Mouse (Mus musculus) retina, postnatal 7 days (tissue): ENCODE measurements at regions not wholly inside any gene's neighbourhood (a gene's known extent, or its start where the extent isn't known, plus 50 kb on each side); places are given as distances from the start of the nearest gene placed in this dataset.
A peak's percentile ranks its signal among the peaks of the same experiment; 100 is the strongest.
"Not testable (repeated sequence)": the region's sequence is repeated elsewhere in the genome, so short reads cannot be mapped to it uniquely, and the experiment has no call there.

Experiments used
- DNase-seq: peaks from one replicate; pipeline ENCODE4 v3.0.0-alpha.2; 2012; ENCODE audit warnings: low read depth, low spot score

DNA sequence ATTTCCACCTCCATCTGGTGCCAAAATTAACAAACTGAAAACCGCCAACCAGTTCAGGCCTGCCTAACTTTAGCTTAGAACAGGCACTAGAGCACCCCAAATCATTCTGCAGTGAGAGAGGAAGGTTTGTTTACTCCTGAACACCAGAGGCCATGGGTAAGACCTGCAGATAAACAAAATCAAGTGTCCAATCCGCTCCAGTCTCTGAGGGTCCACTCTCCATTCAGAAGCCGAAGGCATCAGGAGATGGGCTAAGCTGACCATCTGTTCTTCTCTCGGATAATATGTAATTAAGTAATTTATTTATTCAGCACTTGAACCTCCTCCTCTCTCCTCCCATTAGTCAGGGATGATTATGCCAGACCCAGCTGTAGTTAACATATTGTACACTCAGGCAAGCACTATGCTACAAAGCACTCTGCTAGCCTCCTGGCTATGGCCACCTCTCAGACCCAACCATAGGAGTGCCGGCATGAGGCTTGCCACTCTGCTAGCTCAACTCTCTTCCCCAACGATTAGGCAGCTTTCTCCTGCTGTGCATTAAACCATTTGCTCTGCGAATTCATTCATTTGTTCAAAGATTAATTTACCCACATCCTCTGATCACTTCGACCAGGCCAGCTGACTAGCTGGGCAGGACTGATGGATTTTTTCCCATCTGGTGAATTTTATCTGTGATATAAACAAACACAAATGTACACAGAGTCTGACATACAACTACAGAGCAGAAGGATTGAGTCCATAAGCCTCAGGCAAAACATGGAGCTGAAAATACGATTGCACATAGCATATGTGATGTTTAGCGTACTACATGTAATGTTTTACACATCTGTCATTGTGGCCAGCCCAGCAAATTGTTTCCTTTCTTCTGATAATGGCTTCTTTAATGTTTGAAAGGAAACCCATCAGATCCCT is 184.4 kb downstream of the Mat2b start:
- DNase-seq, result peak; percentile 23

DNA sequence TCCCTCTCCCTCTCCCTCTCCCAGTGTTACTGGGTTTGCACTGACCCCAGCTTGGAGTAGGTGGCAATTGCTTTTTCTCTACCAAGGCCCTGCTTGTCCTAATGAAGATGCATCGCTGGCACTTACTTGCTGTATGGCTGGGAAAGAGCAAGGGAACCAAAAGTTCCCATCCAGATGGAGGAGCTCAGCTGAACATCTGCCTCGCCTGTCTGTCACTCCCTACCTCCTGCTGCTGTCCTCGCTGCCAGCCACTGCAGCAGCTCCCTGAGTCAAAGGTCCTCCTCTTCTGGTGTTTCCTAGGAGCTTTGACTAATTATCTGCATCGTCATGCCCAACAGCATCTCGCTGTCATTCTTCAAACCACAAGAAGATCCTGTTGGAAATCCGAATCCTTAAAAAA is 203.4 kb downstream of the Mat2b start:
- DNase-seq, result no peak

DNA sequence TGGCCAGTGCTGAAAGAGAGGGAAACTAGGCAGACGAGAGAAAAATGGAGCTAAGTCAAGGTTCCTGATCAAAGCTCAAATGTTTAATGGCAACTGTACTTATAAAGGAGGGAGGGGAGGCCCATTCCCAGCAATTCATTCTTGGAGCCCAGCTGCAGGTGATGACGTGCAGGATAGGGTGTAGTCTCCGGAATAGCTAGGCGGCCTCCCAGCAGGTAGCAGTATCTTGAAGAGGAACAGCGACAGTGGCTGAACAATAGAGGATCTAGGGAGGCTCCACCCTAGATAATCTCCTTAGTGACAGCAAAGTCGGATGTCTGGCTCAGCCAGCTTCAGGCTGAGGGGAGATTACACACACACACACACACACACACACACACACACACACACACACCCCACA is 216.8 kb downstream of the Mat2b start:
- not testable (repeated sequence) for DNase-seq

DNA sequence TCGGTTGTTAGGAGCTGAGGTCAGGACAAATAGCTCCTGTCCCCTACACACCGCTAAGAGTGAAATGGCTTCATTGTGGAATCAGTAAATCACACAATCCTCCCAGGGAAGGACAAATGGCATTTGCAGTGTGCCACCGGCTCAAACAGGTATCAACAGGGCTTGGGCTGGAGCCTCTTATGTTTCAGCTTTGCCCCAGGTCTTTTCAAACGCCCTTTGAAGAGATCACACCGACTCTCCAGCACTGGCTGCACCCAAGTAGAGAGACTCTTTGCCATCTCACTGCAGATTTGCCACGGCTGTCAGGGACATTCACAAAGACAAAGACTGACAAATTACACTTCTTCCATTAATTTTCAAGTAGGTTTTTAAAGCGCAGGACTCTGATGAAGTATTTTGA is 217.7 kb downstream of the Mat2b start:
- no peak for DNase-seq

DNA sequence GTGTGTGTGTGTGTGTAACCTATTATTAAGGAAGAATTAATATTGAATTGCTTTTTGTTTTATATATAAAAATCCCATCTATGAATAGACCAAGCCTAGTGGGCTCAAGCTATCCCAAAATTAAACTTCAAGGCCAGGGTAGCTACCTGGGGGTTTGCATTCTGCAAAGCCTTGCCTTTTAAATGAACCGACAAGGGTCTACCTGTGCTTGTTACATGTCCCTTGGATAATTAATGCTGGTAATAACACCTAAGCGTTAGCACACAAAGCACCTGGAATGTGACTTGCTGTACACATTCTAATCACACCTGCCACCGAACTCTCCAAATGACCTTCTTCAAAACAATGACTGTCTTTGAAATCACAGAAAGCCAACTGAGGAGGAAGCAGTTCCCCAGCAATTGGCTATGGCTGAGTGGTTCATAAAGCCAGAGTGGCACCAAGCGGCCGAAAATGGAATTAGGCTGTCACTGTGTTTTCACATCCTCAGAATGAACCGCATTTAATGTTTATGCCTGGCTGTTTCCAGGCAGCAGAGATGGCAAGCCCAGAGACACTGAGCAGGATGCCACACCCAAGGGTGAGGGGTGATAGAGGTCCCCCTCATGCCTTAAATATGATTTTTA is 225.8 kb downstream of the Mat2b start:
- peak; percentile 46 for DNase-seq

DNA sequence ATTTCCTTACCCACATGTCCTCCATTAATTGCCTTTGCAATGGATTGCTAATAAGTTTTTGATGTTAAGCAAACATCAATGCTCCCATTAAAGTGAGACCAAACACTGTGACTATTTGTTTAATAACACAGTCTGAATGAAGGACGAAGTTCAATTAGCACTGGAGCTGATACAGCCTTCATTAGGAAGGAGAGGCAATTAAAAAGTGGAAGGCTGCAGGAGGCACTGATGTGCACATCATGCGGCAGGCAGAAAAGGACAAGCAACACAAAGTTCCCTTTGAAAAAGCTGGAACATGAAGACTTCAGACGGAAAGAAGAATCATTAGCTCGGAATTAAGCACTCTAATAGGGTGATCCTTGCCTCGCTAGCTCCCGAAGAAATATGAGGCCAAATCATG is 238.4 kb downstream of the Mat2b start:
- DNase-seq, result no peak

DNA sequence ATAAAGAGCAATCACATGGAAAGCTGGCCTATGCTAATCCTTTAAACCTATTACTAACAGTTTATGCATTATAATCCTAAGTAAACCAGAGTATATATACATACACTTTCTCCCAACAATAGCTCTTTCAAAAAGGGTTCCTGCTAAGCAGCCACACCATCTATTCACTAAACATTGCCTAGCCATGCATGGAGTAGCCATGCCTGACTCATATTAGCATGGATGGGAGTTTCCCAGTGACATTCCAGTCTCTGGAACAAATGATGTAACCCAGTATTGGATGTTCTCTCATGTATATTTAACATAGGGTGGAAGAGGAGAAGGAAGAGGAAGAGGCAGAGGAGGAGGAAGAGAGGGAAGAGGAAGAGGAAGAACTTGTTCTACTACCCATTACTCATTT is 240.0 kb downstream of the Mat2b start:
- DNase-seq, result not testable (repeated sequence)

DNA sequence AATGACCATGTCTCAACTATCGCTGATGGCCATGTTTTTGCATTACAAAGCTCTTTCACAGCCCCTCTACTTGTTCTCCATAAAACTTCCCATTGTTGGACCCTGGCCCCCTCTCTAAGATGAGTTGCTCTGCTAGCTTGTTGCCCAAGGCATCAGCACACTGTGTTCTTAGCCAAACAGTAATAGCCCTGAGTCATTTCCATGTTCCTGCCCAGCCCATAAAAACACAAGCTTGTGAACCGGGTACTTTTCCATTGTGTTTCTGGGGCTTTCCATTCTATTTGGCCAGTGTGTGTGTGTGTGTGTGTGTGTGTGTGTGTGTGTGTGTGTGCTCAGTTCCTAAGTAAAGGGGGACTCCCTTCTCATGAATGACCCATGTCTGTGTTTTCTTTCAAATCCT is 248.2 kb downstream of the Mat2b start:
- DNase-seq, result no peak

DNA sequence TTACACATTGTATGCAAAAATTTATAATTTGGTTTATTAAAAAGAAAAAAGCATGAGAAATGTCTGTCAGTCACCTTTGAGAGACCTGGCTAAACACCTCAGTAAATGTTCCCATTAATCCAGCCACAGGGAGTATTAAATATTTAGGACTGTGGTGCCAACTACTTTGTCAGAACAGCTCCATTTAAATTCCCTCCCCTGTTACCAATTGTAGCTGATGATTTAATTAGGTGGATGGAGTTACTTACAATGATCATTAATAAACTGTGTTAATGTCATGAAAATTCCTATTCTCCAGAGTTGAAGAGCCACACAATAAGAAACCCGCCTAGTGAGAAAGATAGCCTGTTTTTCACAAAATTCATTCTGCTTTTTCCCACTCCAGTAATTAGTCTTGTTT is 261.0 kb downstream of the Mat2b start:
- no peak for DNase-seq

DNA sequence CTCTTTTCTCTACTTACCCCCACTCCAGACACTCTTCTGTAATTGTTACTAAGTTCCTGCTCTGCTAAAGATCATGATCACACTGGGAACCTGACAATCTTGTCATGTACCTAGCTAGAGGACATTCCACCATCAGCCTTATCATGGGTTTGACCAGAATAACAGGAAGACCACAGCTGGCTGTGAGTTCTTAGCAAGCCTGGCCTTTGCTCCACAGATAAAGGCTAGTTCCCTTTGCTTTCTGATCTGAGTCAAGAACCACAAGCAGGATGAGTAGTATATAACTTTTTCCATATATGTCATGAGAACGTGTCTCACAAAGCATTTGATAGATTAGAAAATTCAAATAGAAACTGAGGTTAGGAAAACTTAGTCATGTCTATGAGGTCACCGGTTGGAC is 266.1 kb downstream of the Mat2b start:
- DNase-seq, result no peak

DNA sequence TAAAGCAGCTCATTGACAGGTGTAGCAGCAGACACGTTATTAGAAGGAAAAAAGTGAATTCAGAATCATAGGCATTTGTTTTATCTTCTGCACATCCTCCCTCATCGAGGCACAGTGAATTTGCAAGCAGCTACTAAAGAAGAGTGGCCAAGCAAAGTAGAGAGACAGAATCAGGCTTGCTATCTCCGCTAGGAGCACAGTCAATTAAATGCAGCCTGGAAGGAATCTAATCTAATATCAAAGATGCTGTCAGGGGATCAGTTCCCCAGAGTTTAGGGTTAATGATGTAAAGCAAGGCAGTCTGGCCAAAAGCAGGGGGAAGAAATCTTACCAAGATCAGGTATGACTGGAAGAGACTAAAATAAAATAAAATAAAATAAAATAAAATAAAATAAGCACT is 270.7 kb downstream of the Mat2b start:
- DNase-seq, result no peak

DNA sequence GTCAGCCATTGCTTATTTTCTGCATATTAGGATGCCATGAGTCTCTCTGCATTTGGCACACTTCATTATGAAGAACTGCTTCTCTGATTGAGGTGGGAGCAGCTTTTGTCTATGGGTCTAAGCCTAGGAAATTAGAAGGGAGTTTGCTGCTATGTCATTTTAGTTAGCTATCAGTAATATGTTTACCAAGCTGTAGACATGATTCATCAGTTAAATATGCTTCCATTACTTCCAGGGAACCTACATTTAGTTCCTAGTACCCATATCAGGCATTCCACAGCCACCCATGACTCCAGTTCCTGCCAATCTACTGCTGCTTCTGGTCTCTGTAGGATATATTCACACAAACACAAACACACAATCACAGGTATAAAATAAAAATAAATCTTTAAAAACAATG is 287.4 kb downstream of the Mat2b start:
- DNase-seq, result no peak

DNA sequence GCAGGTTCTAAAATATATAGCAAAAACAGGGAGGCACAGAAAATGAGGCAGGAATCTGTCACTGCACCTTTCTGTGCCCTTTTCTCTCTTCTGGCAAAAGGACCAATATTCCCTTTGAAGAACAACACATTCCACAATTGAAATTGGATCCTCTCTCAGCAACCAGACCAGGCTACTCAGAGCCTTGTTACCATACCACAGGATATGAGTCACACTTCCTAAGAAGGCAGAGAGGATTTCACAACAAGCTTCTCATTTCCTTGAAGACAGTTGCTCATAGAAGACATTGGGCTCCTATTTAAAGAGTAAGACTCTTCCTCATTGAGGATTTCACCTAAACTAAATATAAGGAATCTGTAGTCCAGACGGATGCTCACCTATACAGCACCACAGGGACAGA is 292.8 kb downstream of the Mat2b start:
- no peak for DNase-seq

DNA sequence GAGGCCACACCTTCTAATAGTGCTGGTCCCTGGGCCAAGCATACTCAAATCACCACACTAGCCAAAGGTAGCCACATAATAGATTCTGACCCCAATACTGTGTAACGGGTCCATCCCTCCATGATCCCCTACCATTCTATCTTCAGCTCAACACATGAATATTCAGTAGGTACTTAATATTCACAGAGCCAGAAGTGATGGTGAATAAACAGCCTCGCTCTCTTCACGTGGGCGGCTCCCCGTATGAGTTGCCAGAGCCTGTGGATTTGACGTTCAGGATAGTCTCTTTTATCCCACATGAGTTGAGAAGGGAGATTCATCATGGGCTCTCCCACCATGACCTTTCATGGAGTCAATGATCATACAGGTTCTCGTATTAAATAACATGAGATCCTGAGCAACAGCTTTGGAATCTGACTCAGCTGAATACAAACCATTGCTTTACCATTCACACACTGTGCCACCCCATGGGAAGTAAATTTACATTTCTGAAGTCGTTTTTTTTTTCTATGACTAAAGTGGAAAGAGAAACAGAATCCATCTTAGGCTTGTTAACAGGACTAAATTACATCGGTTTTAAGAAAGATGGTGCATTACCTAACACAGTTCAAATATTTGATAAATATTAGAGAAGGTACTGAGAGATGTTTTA is 297.4 kb downstream of the Mat2b start:
- DNase-seq, result no peak

DNA sequence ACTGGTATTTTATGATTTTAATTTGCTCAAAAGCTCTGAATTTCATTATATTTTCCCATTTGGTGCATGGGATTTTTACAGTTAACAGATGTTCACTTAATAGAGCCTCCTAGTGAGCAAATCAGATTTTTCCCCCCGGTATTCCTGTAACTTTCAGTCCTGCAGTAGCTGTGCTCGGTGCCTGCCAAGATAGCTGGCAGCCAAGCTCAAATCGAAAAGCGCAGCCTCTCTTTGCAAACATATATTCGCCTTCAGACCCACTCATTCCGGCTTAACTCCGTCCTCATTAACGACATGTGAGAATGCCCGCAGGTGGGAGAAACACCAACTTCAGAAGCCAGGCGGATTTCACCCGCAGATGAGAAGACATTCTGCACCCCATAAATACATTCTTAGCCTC is 299.7 kb downstream of the Mat2b start:
- DNase-seq, result no peak

DNA sequence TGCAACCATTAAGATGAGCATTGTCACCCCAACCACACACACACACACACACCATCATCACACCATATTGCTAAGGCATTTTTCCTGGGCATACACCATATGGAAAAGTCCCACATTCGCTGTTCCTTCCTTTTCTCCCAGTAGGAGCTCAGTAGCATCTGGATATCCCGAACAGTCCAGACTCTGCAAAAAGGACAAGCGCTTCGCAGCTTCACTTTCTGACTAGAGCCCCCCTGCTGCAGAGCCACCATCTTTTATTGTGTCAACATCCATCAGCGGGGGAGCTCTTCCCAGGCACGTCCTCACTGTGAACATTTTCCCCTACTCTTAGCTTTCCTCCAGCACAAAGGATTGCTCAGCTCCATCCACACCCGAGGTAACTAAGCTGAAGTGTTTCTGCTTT is 300.1 kb downstream of the Mat2b start:
- DNase-seq, result no peak

DNA sequence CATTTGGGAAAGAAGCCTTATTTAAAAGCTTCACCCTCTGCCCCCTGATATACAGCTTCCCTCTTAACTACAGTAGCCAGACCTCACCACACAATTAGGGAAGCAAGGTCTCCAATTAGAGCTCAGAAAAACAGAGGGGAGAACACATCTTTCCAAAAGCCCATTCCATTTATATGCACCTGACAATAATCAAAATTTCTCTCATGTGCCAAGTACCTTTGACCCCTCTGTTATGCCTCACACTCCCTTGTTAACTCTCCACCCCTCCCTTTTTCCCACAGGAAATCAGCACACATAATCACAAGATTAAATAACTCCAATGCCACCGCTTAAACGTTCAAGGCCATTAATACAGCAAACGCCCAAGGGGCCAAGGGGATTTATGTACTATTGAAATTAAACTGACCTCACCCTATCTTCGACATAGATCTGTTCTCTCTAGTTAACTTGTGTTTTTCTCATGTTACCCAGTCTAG is 300.7 kb downstream of the Mat2b start:
- DNase-seq, result no peak

DNA sequence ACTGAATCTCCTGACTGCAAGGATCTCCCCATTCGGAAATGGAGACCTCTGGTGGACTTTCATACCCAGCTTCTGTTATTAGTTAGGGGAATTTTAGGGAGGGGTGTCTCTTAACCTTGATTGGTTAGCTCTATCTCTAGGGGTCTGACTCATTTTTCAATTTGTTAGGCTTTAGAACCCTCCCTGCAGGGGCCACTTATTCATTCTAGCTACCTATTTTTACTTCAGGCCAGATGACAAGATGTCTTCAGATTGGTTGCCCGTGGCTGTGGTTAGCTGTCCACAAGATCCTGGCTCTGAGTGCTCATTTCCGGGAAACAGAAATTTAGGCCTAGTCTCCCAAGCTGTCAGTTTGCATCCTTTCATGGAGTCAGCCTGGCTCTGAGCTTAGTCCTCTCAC is 314.3 kb downstream of the Mat2b start:
- no peak for DNase-seq

DNA sequence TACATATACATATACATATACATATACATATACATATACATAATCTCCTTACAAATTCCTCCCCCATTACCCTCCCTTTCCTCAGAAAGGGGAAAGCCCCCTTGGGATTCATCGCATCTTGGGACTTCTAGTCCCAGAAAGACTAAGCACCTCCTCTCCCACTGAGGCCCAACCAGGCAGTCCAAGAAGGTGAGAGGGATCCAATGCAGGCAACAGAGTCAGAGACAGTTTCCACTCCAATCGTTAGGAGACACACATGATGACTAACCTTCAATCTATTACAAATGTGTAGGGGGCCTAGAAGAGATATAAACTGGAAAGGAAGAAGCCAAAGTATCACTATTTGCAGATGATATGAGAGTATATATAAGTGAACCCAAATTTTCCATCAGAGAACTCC is 323.3 kb downstream of the Mat2b start:
- no peak for DNase-seq

DNA sequence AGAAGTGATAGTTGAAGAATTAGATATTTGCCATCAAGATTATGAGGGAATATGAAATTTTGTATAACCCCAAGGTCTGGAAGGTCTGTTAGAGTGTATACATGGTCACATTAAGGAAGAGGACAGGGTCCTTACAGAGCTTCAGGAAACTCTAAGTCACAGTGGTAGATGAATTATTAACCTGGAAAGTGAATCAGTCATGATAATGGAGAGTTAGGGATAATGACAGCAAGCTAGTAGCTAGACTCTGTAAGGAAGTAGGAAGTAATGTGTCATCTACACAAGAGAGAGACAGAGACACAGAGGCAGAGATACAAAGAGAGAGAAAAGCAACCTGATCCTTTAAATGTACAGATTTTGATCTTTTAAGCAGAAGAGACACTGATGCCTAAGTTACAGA is 328.4 kb downstream of the Mat2b start:
- no peak for DNase-seq

DNA sequence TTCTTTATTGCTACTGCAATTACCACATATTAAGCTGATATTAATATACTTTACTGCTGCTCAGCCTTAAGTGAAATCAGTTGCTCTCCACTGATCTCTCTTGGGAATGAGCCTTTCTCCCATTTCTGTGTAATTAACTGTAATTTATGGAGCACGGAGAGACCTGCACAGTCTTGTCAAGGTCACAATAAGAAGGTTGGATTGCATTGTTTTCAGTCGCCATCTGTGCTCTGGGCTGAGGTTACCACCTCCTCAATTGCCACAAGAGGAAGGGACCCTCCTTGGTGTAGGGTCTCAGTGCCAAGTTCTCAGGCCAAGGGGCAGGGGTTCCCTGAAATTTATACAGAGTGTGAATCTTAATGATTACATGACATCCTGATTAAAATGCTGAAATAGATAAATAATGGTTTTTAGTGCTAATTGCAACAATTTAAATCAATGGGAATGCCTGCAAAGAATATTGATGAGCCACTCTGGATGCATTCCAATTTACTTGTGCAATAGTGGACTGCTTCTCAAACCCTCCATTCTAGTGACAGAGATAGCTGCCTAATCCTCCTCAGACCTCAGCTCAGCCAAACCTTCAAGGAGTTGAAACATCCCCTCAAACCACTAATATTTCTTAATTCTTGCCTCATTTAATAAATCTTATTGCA is 332.3 kb downstream of the Mat2b start:
- no peak for DNase-seq
